Mouse (Mus musculus) liver, adult 2 months (tissue): ENCODE measurements around the gene Ak9. TPM values are rescaled to one million over a fixed set of nuclear protein-coding genes. Genes with fewer than 3 reads are reported as not detected.

Source experiments
- DNase-seq: peaks from one replicate; pipeline ENCODE4 v3.0.0-alpha.2; 2011; ENCODE audit warnings: low read depth, low spot score; ENCODE audit errors: extremely low read depth
- H3K27ac ChIP-seq: fragments of 200-500 bp; replicated peaks from 2 replicates; pipeline ENCODE4 v1.5.1; 2012; ENCODE audit warnings: low read depth, mild to moderate bottlenecking, control low read depth, inconsistent platforms, low read length; ENCODE audit not compliant: insufficient read depth
- H3K27me3 ChIP-seq: fragments of 200-500 bp; 2 replicates; pipeline ENCODE4 v1.6.1; 2012; ENCODE audit warnings: mild to moderate bottlenecking, moderate library complexity, low read length, inconsistent platforms; ENCODE audit not compliant: control insufficient read depth, insufficient read depth
- H3K36me3 ChIP-seq: fragments of 200-500 bp; 2 replicates; pipeline ENCODE4 v1.6.1; 2012; ENCODE audit warnings: low read length, inconsistent platforms; ENCODE audit not compliant: control insufficient read depth, insufficient read depth
- H3K4me1 ChIP-seq: fragments of 200-500 bp; 2 replicates; pipeline ENCODE4 v1.6.1; 2011; ENCODE audit warnings: low read length; ENCODE audit not compliant: control insufficient read depth, insufficient read depth
- H3K4me3 ChIP-seq: fragments of 200-500 bp; 2 replicates; pipeline ENCODE4 v1.5.1; 2011; ENCODE audit warnings: low read depth, mild to moderate bottlenecking, control low read depth, low read length, moderate library complexity; ENCODE audit not compliant: insufficient read depth
- H3K79me2 ChIP-seq: fragments of 200-500 bp; 2 replicates; pipeline ENCODE4 v1.6.1; 2012; ENCODE audit warnings: inconsistent platforms, mild to moderate bottlenecking, low read length, moderate library complexity; ENCODE audit not compliant: control insufficient read depth, insufficient read depth
- H3K9ac ChIP-seq: fragments of 200-500 bp; 2 replicates; pipeline ENCODE4 v1.6.1; 2012; ENCODE audit warnings: low read depth, mild to moderate bottlenecking, control low read depth, inconsistent platforms, low read length
- CTCF ChIP-seq: fragments of 200-500 bp; IDR thresholded peaks from 2 replicates; pipeline ENCODE4 v1.5.1; 2011; ENCODE audit warnings: low read depth, low read length, control low read depth
- POLR2A ChIP-seq: fragments of 200-500 bp; IDR thresholded peaks from 2 replicates; pipeline ENCODE4 v1.6.1; 2011; ENCODE audit warnings: low read length, control low read depth; ENCODE audit not compliant: insufficient read depth; ENCODE audit errors: extremely low read depth
- WGBS: fragments of 180-500 bp; shearing (Covaris S2); methylation state at CpG from one replicate; pipeline ENCODE4 v1.1.7; 2018; 5-methylcytosine and 5-hydroxymethylcytosine counted together
- polyA plus RNA-seq: library from polyadenylated mRNA; depleted of rRNA; stranded (reverse); fragments of >200 nt; gene quantifications from 2 replicates; pipeline ENCODE4 v1.2.3, GENCODE M21; 2012
- total RNA-seq: library from RNA; depleted of rRNA; stranded (reverse); fragments of >200 nt; gene quantifications from 2 replicates; pipeline ENCODE4 v1.2.3, GENCODE M21; 2014

The Ak9 gene
- total and polyA plus RNA-seq, 2 experiments = not detected

- under 1% methylated on average over 49 of the region's 49 CpGs for WGBS
- Histone ChIP-seq H3K9ac (peak within 1 kb of the TSS; percentile 94), H3K4me3 (peak within 1 kb of the TSS; percentile 94), H3K4me1 (peaks cover 16% of the 10 kb centered on the region), H3K79me2 (peaks cover 9% of the 10 kb centered on the region; the same call in 1 of the 2 replicates), H3K27ac (peak within 1 kb of the TSS; percentile 92), H3K27me3 (no peaks in the 10 kb centered on the region), H3K36me3 (peaks cover 6% of the 10 kb centered on the region)
- TF ChIP-seq CTCF = no peak
- peak; percentile 67; the same call in 1 of the 2 replicates for TF ChIP-seq POLR2A
- DNase-seq = peak; percentile 87
These were observed 146.4 kb downstream of the Ak9 start, which contains the start of gene Zbtb24 for GRCm38 (mm10) chr10:41450137-41450670. Gene Zbtb24 (plus strand): TSS chr10:41450383.

- Histone ChIP-seq H3K9ac (peak overlapping the region; percentile 94), H3K27ac (peak overlapping the region; percentile 92), H3K79me2 (peaks cover 9% of the 10 kb centered on the region; the same call in 1 of the 2 replicates), H3K4me3 (peak overlapping the region; percentile 94), H3K36me3 (peaks cover 14% of the 10 kb centered on the region), H3K27me3 (no peaks in the 10 kb centered on the region), H3K4me1 (peaks cover 16% of the 10 kb centered on the region)
- 13% methylated on average over 18 of the region's 18 CpGs for WGBS
- TF ChIP-seq CTCF (no peak), POLR2A (no peak)
- DNase-seq = peak; percentile 91
These were observed 147.2 kb downstream of the Ak9 start for GRCm38 (mm10) chr10:41450780-41451522.

GRCm38 (mm10) chr10:41451656-41452055, 147.9 kb downstream of the Ak9 start:
- H3K4me3 ChIP-seq = no peak overlapping the region
- no peak overlapping the region for H3K9ac ChIP-seq
- 70% methylated on average over 9 of the region's 9 CpGs for WGBS
- H3K36me3 ChIP-seq = peaks cover 16% of the 10 kb centered on the region
- H3K79me2 ChIP-seq = peaks cover 9% of the 10 kb centered on the region; the same call in 1 of the 2 replicates
- peaks cover 16% of the 10 kb centered on the region for H3K4me1 ChIP-seq
- peak; percentile 53 for DNase-seq
- H3K27ac ChIP-seq = peak overlapping the region; percentile 42
- TF ChIP-seq CTCF = no peak
- no peak for TF ChIP-seq POLR2A
- no peaks in the 10 kb centered on the region for H3K27me3 ChIP-seq

GRCm38 (mm10) chr10:41452791-41453190, 149.0 kb downstream of the Ak9 start:
- Histone ChIP-seq H3K9ac (no peak overlapping the region), H3K79me2 (peaks cover 9% of the 10 kb centered on the region; the same call in 1 of the 2 replicates), H3K4me3 (no peak overlapping the region), H3K4me1 (peaks cover 16% of the 10 kb centered on the region), H3K27ac (no peak overlapping the region), H3K27me3 (no peaks in the 10 kb centered on the region), H3K36me3 (peaks cover 16% of the 10 kb centered on the region)
- no peak for TF ChIP-seq CTCF
- TF ChIP-seq POLR2A = no peak
- peak; percentile 43 for DNase-seq
- 56% methylated on average over 3 of the region's 3 CpGs for WGBS

- H3K36me3 ChIP-seq = peaks cover 29% of the 10 kb centered on the region
- no peak overlapping the region for H3K9ac ChIP-seq
- DNase-seq = no peak
- no peak overlapping the region for H3K27ac ChIP-seq
- no peaks in the 10 kb centered on the region for H3K79me2 ChIP-seq
- WGBS = 91% methylated on average over 4 of the region's 4 CpGs
- H3K27me3 ChIP-seq = no peaks in the 10 kb centered on the region
- no peak overlapping the region for H3K4me3 ChIP-seq
- no peaks in the 10 kb centered on the region for H3K4me1 ChIP-seq
- TF ChIP-seq CTCF (no peak), POLR2A (no peak)
These were observed 156.2 kb downstream of the Ak9 start for GRCm38 (mm10) chr10:41459990-41460389.
